Mouse (Mus musculus) CH12.LX (cell line): Measurements from ENCODE around the gene St7. TPM values are rescaled to one million over a fixed set of nuclear protein-coding genes. Genes with fewer than 3 reads are reported as not detected.

Experiments used
- DNase-seq: peaks from one replicate; pipeline ENCODE4 v3.0.0-alpha.2; 2013; ENCODE audit errors: extremely low read depth
- H3K27ac ChIP-seq: 2 replicates; pipeline ENCODE4 v1.5.1; 2012; ENCODE audit warnings: low read depth, mild to moderate bottlenecking, control low read depth, moderate library complexity; ENCODE audit not compliant: insufficient read depth
- H3K27me3 ChIP-seq: replicated peaks from 2 replicates; pipeline ENCODE3; 2012; ENCODE audit warnings: inconsistent platforms
- H3K36me3 ChIP-seq, 2 experiments: replicated peaks in 1 of 2; 2 replicates each; pipeline versions ENCODE3 to v1.6.1; 2012; ENCODE audit warnings: inconsistent platforms in 1 of 2, low read length in 1 of 2, mild to moderate bottlenecking in 1 of 2, mixed read lengths in 1 of 2, moderate library complexity in 1 of 2; ENCODE audit not compliant: control insufficient read depth in 1 of 2, insufficient read depth in 1 of 2
- H3K4me1 ChIP-seq, 2 experiments: 2 replicates each; pipeline ENCODE4 v1.6.1; 2012; ENCODE audit warnings: inconsistent platforms in 1 of 2, moderate library complexity in 1 of 2; ENCODE audit not compliant: insufficient read depth in 2 of 2, control insufficient read depth in 1 of 2
- H3K4me2 ChIP-seq: 2 replicates; pipeline ENCODE4 v1.6.1; 2012; ENCODE audit warnings: low read depth, mild to moderate bottlenecking, control low read depth; ENCODE audit not compliant: poor library complexity, insufficient read depth, severe bottlenecking
- H3K4me3 ChIP-seq, 3 experiments: fragments of 150-350 bp in 1 of 3; sonication (generic) in 1 of 3; replicated peaks in 1 of 3; 2 replicates each; pipeline versions ENCODE3 to v1.5.1; 2011 to 2012; ENCODE audit warnings: low read depth in 2 of 3, low read length in 2 of 3, mild to moderate bottlenecking in 2 of 3, moderate library complexity in 2 of 3, control low read depth in 1 of 3, improper control_type of control experiment in 1 of 3, inconsistent platforms in 1 of 3, mixed read lengths in 1 of 3; ENCODE audit not compliant: poor library complexity in 1 of 3
- H3K79me2 ChIP-seq: replicated peaks from 2 replicates; pipeline ENCODE4 v1.6.1; 2012; ENCODE audit warnings: mild to moderate bottlenecking, moderate library complexity; ENCODE audit not compliant: control insufficient read depth, poor library complexity, insufficient read depth, severe bottlenecking; ENCODE audit errors: extremely low read depth
- H3K9ac ChIP-seq: 2 replicates; pipeline ENCODE4 v1.6.1; 2012; ENCODE audit warnings: low read depth, mild to moderate bottlenecking, control low read depth, moderate library complexity; ENCODE audit not compliant: insufficient read depth
- H3K9me3 ChIP-seq: replicated peaks from 2 replicates; pipeline ENCODE3; 2012; ENCODE audit warnings: low read length, inconsistent platforms, mixed read lengths
- CHD1 ChIP-seq: IDR thresholded peaks from 2 replicates; pipeline ENCODE4 v1.6.1; 2012; ENCODE audit warnings: low read depth, low read length, improper control_type of control experiment, inconsistent platforms
- CTCF ChIP-seq, 2 experiments: IDR thresholded peaks in 1 of 2; conservative IDR thresholded peaks in 1 of 2; 2 replicates each; pipeline ENCODE4 v1.5.1; 2011 to 2012; ENCODE audit warnings: low read depth in 2 of 2, low read length in 2 of 2, improper control_type of control experiment in 1 of 2, inconsistent platforms in 1 of 2, mild to moderate bottlenecking in 1 of 2, moderate library complexity in 1 of 2
- E2F4 ChIP-seq: IDR thresholded peaks from 2 replicates; pipeline ENCODE4 v1.6.1; 2011; ENCODE audit warnings: low read depth, low read length, improper control_type of control experiment; ENCODE audit not compliant: insufficient replicate concordance
- ETS1 ChIP-seq: conservative IDR thresholded peaks from 2 replicates; pipeline ENCODE4 v1.6.1; 2012; ENCODE audit warnings: low read depth, mild to moderate bottlenecking, inconsistent platforms, low read length, improper control_type of control experiment, moderate library complexity
- HCFC1 ChIP-seq: IDR thresholded peaks from 2 replicates; pipeline ENCODE4 v1.6.1; 2012; ENCODE audit warnings: low read depth, mild to moderate bottlenecking, inconsistent platforms, low read length, improper control_type of control experiment
- JUN ChIP-seq: IDR thresholded peaks from 2 replicates; pipeline ENCODE4 v1.6.1; 2011; ENCODE audit warnings: low read depth, mild to moderate bottlenecking, low read length, improper control_type of control experiment, moderate library complexity; ENCODE audit not compliant: insufficient read depth
- JUND ChIP-seq: conservative IDR thresholded peaks from 2 replicates; pipeline ENCODE4 v1.6.1; 2011; ENCODE audit warnings: low read depth, low read length, improper control_type of control experiment
- MAX ChIP-seq: IDR thresholded peaks from 2 replicates; pipeline ENCODE4 v1.6.1; 2011; ENCODE audit warnings: low read length, improper control_type of control experiment
- MEF2A ChIP-seq: IDR thresholded peaks from 2 replicates; pipeline ENCODE4 v1.6.1; 2014; ENCODE audit warnings: low read depth, mild to moderate bottlenecking, inconsistent platforms, low read length, improper control_type of control experiment, borderline replicate concordance
- MYC ChIP-seq: IDR thresholded peaks from 2 replicates; pipeline ENCODE4 v1.6.1; 2011; ENCODE audit warnings: low read depth, mild to moderate bottlenecking, improper control_type of control experiment, low read length
- NRF1 ChIP-seq: IDR thresholded peaks from 2 replicates; pipeline ENCODE4 v1.6.1; 2014; ENCODE audit warnings: low read depth, mild to moderate bottlenecking, inconsistent platforms, low read length, improper control_type of control experiment, moderate library complexity
- PAX5 ChIP-seq: IDR thresholded peaks from 2 replicates; pipeline ENCODE4 v1.6.1; 2012; ENCODE audit warnings: low read length, inconsistent platforms, mixed read lengths
- POLR2A ChIP-seq: IDR thresholded peaks from 2 replicates; pipeline ENCODE4 v1.6.1; 2011; ENCODE audit warnings: low read depth, mild to moderate bottlenecking, improper control_type of control experiment, low read length
- TBP ChIP-seq: conservative IDR thresholded peaks from 2 replicates; pipeline ENCODE4 v1.6.1; 2011; ENCODE audit warnings: low read depth, low read length, improper control_type of control experiment
- UBTF ChIP-seq: IDR thresholded peaks from 2 replicates; pipeline ENCODE4 v1.6.1; 2012; ENCODE audit warnings: low read depth, mild to moderate bottlenecking, inconsistent platforms, low read length, improper control_type of control experiment, moderate library complexity
- USF1 ChIP-seq: IDR thresholded peaks from 2 replicates; pipeline ENCODE4 v1.6.1; 2014; ENCODE audit warnings: low read depth, mild to moderate bottlenecking, inconsistent platforms, low read length, improper control_type of control experiment
- ZC3H11A ChIP-seq: IDR thresholded peaks from 2 replicates; pipeline ENCODE4 v1.6.1; 2012; ENCODE audit warnings: low read depth, mild to moderate bottlenecking, inconsistent platforms, low read length, improper control_type of control experiment
- ZKSCAN1 ChIP-seq: IDR thresholded peaks from 2 replicates; pipeline ENCODE4 v1.6.1; 2012; ENCODE audit warnings: low read depth, inconsistent platforms, low read length, improper control_type of control experiment, borderline replicate concordance
- ZMIZ1 ChIP-seq: IDR thresholded peaks from 2 replicates; pipeline ENCODE4 v1.6.1; 2012; ENCODE audit warnings: low read depth, mild to moderate bottlenecking, inconsistent platforms, low read length, improper control_type of control experiment
- ZNF384 ChIP-seq: IDR thresholded peaks from 2 replicates; pipeline ENCODE4 v1.6.1; 2012; ENCODE audit warnings: low read depth, low read length, improper control_type of control experiment, inconsistent platforms
- dilution Hi-C: fragments of 300-500 bp; cut with MboI; formaldehyde crosslinking; loops from 2 replicates; pipeline ENCODE4 v1.14.3; 2020; ENCODE audit warnings: low sequenced_read_pairs; ENCODE audit not compliant: extremely low pct_unique_long_range_greater_than_20kb, extremely low pct_ligation_motif_present
- in situ Hi-C: fragments of 300-500 bp; cut with MboI; formaldehyde crosslinking; loops from 3 replicates; pipeline ENCODE4 v1.14.3; 2019; ENCODE audit warnings: low sequenced_read_pairs, low pct_ligation_motif_present, low pct_unique_long_range_greater_than_20kb, mixed read lengths
- polyA plus RNA-seq: library from polyadenylated mRNA; unstranded; fragments of >175 nt; gene quantifications from 2 replicates; pipeline ENCODE4 v1.2.1, GENCODE M21; 2012; ENCODE audit warnings: low read depth; ENCODE audit not compliant: insufficient read length
- total RNA-seq, 2 experiments: library from RNA; depleted of rRNA; stranded (reverse); fragments of 300-350 nt in 1 of 2; fragments of >200 nt in 1 of 2; gene quantifications; 2 replicates each; pipeline ENCODE4 v1.2.3; 2012 to 2014

St7 gene
- total and polyA plus RNA-seq, 3 experiments: 33.9 to 64.1 (median 35.3) TPM

DNA sequence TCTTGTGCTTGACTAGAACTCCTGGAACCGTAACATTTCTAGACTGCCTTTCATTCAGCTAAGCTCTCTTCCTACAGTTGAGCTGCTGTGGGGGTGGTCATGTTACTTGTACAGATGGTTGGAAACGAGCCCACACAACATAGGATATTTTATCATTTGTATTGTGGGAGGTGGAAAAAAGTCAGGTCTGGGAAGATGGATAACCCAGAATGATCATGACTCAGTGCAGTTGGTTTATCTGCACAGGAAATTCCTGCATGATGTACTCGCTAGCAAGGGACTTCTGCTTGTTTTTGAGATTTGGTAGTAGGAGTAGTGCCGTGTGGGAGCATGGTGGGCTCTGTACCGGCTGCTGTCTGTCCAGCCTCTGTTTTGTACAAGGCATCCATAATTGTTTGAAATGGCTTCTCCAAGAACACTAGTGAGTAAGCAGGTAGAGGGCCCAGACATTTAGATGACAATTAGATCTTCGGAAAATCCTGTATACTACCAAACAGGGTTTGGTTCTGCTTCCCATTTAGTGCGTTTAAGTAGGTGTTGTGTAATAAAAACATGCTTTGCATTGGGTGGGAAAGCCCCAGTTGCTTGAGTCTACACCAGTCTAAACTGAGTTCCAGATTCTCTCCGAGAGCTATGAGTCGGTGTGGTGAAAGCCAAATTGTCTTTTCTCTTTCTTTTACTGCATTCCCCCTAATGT is 71.4 kb downstream of the St7 start (continued):
- TF ChIP-seq ZMIZ1: no peak; the same call in 1 of the 2 replicates
- TF ChIP-seq MAX: no peak
- 0 out of 2 replicates have a peak, but pooled peaks have one; percentile 12 for TF ChIP-seq HCFC1
- no peak for TF ChIP-seq PAX5
- 0 out of 2 replicates have a peak, but pooled peaks have one; percentile 15 for TF ChIP-seq POLR2A

DNA sequence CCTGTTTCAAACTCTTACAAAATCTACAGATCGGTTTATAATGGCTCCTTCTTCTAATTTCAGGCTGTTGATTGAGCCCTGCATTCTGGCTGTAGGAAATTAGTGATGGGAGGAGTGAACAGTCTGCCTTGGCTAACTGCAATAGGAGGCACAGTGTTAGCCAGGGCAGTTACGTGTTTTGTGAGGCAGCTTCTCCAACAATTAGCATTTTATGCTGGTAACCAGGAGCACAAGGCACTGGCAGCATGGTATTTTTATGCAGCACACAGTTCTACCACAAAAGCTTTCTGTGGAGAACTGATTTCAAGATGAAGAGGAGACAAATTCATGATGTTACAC is 71.9 kb downstream of the St7 start:
- Histone ChIP-seq H3K9ac (peak overlapping the region; percentile 73), H3K27me3 (no peaks in the 10 kb centered on the region), H3K79me2 (peaks cover 44% of the 10 kb centered on the region), H3K27ac (peak overlapping the region; percentile 86), H3K4me1 (peaks cover 17 to 79% of the 10 kb centered on the region in 2 experiments), H3K9me3 (no peaks in the 10 kb centered on the region), H3K36me3 (peaks cover 0 to 3% of the 10 kb centered on the region in 2 experiments), H3K4me2 (peak overlapping the region; percentile 98), H3K4me3 (peak overlapping the region; percentile 34 to 46 (median 39))
- dilution Hi-C loops: no loop called here
- DNase-seq: peak; percentile 37
- TF ChIP-seq POLR2A (0 out of 2 replicates have a peak, but pooled peaks have one; percentile 6), PAX5 (no peak), NRF1 (no peak), CTCF (conservative IDR thresholded peaks at IDR 0.05 in 1 of 2, IDR thresholded peaks at IDR 0.05 in 1 of 2; ENCODE audit: low read depth in 2 of 2, low read length in 2 of 2) (no peak), JUND (no peak)
- in situ Hi-C loops: no loop called here

DNA sequence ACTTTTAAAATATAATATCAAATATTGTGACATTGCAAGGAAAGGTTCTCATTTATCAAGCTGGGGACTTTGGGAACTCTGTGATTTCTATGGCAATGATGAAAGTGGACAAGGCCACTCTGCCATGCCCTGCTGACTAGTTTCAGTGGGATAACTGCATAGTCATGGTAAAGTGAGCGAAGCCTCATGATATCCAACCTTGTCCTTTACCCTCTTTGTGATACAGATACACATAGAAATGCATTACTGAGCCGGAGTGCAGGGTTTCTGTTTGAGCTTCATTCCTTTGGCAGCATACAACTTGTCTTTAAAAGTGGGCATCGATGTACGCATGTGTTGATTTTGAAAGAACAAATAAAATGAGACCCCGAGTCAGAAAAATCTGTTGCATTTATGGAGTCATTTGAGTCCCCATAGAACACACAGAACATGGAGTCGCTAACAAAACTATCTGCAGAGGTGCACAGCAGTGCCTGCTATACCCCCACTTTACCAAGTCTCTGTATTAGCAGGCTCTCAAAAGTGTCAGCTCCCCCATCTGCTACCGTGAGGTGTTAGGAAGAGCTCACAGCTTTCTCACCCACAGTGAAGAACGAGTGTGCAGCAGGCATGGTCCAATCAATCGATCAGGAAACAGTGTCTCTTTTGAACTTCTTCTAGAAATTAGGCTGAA is 77.4 kb downstream of the St7 start:
- H3K27me3 ChIP-seq: no peaks in the 10 kb centered on the region
- in situ Hi-C loops (no loop called here), dilution Hi-C loops (no loop called here)
- peaks cover 0 to 6% of the 10 kb centered on the region in 2 experiments for H3K36me3 ChIP-seq
- peaks cover 22 to 78% of the 10 kb centered on the region in 2 experiments for H3K4me1 ChIP-seq
- H3K9ac ChIP-seq: no peak overlapping the region
- H3K9me3 ChIP-seq: no peaks in the 10 kb centered on the region
- no peak overlapping the region for H3K4me2 ChIP-seq
- H3K4me3 ChIP-seq: no peak overlapping the region
- DNase-seq: no peak
- peaks cover 37% of the 10 kb centered on the region for H3K79me2 ChIP-seq
- no peak overlapping the region for H3K27ac ChIP-seq
- TF ChIP-seq USF1 (no peak), MEF2A (no peak), ZKSCAN1 (no peak), ZNF384 (no peak), ZC3H11A (no peak), ETS1 (no peak), E2F4 (no peak), JUN (no peak), UBTF (no peak), POLR2A (no peak), CHD1 (no peak), CTCF (conservative IDR thresholded peaks at IDR 0.05 in 1 of 2, IDR thresholded peaks at IDR 0.05 in 1 of 2; ENCODE audit: low read depth in 2 of 2, low read length in 2 of 2) (no peak), JUND (no peak), MYC (no peak), TBP (no peak), HCFC1 (no peak)
